8 mouse cellular contexts compared by ENCODE assay signal in the genomic region with DNA sequence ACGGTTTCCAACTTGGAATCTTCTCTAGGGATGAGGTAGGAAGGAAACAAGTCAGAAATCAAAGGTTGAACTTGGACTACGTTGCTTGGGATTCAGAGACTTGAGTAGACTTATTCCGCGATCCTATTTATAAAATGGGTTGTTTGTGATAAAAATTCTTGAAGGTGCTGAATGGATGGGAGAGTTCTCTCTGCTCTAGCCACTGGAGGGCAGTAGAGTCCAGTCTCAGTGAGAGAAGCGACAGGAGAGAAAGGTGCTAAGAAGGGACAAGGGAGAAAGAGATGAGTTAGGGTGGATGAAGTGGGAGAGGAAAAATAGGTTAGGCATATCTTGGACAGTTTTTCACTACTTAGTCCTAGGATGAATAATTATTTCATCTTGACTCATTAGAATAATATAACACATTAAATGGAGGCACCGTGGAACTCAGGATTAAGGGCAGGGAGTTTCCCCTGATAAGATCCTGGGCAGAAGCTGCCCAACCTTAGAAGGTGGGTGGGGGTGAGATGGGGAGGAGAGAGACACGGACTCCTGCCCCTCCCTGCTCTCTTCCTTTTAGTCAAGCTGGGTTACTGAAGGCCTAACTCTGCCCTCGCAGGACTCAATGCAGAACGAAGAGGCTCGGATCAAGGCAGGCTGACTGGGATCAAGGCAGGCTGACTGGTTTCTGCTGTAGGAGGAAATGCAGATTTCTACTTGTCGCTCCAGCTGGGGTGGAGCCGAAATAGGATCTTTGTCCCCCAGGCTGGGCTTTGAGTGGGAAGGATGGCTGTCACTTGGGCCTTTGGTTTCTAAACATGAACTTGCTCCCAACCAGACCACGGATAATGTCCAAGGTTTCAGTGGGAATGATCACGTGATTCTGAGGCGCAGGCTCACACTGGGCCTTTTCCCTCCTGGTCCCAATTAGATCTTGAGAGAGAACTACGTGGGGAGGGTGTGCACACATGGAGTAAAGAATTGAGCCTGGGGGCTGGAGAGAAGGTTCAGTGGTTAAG. TPM values are rescaled to one million over a fixed set of nuclear protein-coding genes. Genes with fewer than 3 reads are reported as not detected.
DNase-seq lines count a peak whose midpoint lies in the region; ATAC-seq and TF ChIP-seq lines count a peak whose summit lies in the region.

No protein-coding gene starts in this region.

- H3K27me3 ChIP-seq in limb, embryonic 11.5 days (ENCODE audit: control insufficient read depth, insufficient read depth, low read length) = no peaks in the 10 kb centered on the region
- H3K27me3 ChIP-seq in midbrain, embryonic 12.5 days = no peaks in the 10 kb centered on the region
- no peaks in the 10 kb centered on the region for H3K27me3 ChIP-seq in spleen, adult 2 months (ENCODE audit: control insufficient read depth, insufficient read depth, low read length)

- TF ChIP-seq CTCF in cortical plate, adult 2 months (IDR thresholded peaks at IDR 0.05; ENCODE audit: extremely low read depth, insufficient read depth, low read length) = peak; percentile 91
- peak; percentile 78; the same call in 1 of the 2 replicates for TF ChIP-seq CTCF in spleen, adult 2 months (IDR thresholded peaks at IDR 0.05; ENCODE audit: extremely low read depth, insufficient read depth, insufficient read length, insufficient replicate concordance)

- H3K4me1 ChIP-seq in cortical plate, adult 2 months (ENCODE audit: control insufficient read depth, insufficient read depth, low read length) = 0 out of 2 replicates have a peak, but pooled peaks cover 1% of the 10 kb centered on the region
- H3K4me1 ChIP-seq in limb, embryonic 11.5 days (ENCODE audit: control insufficient read depth, insufficient read depth, low read length) = peaks cover 5% of the 10 kb centered on the region
- H3K4me1 ChIP-seq in midbrain, embryonic 12.5 days = peaks cover 14% of the 10 kb centered on the region
- H3K4me1 ChIP-seq in spleen, adult 2 months (ENCODE audit: control insufficient read depth, insufficient read depth, insufficient read length) = peaks cover 6% of the 10 kb centered on the region

- peak; percentile 53 for ATAC-seq in granulocyte monocyte progenitor cell, adult 5-6 weeks (replicated peaks; ENCODE audit: poor library complexity, severe bottlenecking)
- peak; percentile 55 for ATAC-seq in limb, embryonic 11.5 days (ENCODE audit: insufficient number of reproducible peaks, low FRiP score, low TSS enrichment, low read depth)
- ATAC-seq in midbrain, embryonic 12.5 days (ENCODE audit: low FRiP score, low read depth) = peak; percentile 42

- TF ChIP-seq POLR2A in cortical plate, adult 2 months (IDR thresholded peaks at IDR 0.05; ENCODE audit: extremely low read depth, insufficient read depth, low read length) = no peak
- TF ChIP-seq POLR2A in spleen, adult 2 months (IDR thresholded peaks at IDR 0.05; ENCODE audit: low read depth, low read length) = no peak

- H3K27ac ChIP-seq in cortical plate, adult 2 months (ENCODE audit: insufficient read depth, low read length) = peak overlapping the region; percentile 80
- no peak overlapping the region for H3K27ac ChIP-seq in limb, embryonic 11.5 days (replicated peaks; ENCODE audit: low read depth, low read length)
- H3K27ac ChIP-seq in midbrain, embryonic 12.5 days (replicated peaks) = peak overlapping the region; percentile 63
- no peak overlapping the region for H3K27ac ChIP-seq in spleen, adult 2 months (ENCODE audit: insufficient read depth, low read length)

- H3K9ac ChIP-seq in limb, embryonic 11.5 days (ENCODE audit: low read length) = peak overlapping the region; percentile 68
- peak overlapping the region; percentile 61 for H3K9ac ChIP-seq in midbrain, embryonic 12.5 days (replicated peaks)

- peak overlapping the region; percentile 61 for H3K4me3 ChIP-seq in cortical plate, adult 2 months (ENCODE audit: insufficient read depth, low read length)
- H3K4me3 ChIP-seq in limb, embryonic 11.5 days (ENCODE audit: low read depth, low read length) = peak overlapping the region; percentile 47
- H3K4me3 ChIP-seq in midbrain, embryonic 12.5 days = peak overlapping the region; percentile 47
- peak overlapping the region; percentile 60 for H3K4me3 ChIP-seq in spleen, adult 2 months (ENCODE audit: extremely low read depth, insufficient read depth, insufficient read length)

- peak; percentile 80 for DNase-seq in urinary bladder, postnatal 14 days (ENCODE audit: low spot score)
- DNase-seq in urinary bladder, postnatal 4 days (ENCODE audit: low spot score in 2 of 2) = no peak
- DNase-seq in kidney, adult 11 months = peak; percentile 12
- peak; percentile 78 for DNase-seq in limb, embryonic 11.5 days (ENCODE audit: low spot score)
- DNase-seq in spleen, adult 2 months (ENCODE audit: low read depth in 1 of 2, low spot score in 2 of 2) = peak; percentile 70 to 75

- no peaks in the 10 kb centered on the region; the same call in 1 of the 2 replicates for H3K9me3 ChIP-seq in limb, embryonic 11.5 days (ENCODE audit: control insufficient read depth, low read length)
- no peaks in the 10 kb centered on the region for H3K9me3 ChIP-seq in midbrain, embryonic 12.5 days

- H3K36me3 ChIP-seq in limb, embryonic 11.5 days (ENCODE audit: control insufficient read depth, insufficient read depth, low read length) = no peaks in the 10 kb centered on the region
- peaks cover 19% of the 10 kb centered on the region; the same call in 1 of the 2 replicates for H3K36me3 ChIP-seq in midbrain, embryonic 12.5 days
- H3K36me3 ChIP-seq in spleen, adult 2 months (ENCODE audit: control insufficient read depth, insufficient read depth, low read length) = no peaks in the 10 kb centered on the region

- peak overlapping the region; percentile 85 for H3K4me2 ChIP-seq in limb, embryonic 11.5 days (ENCODE audit: low read depth, severe bottlenecking)
- H3K4me2 ChIP-seq in midbrain, embryonic 12.5 days (replicated peaks) = peak overlapping the region; percentile 76

- WGBS in limb, embryonic 11.5 days = 24% methylated on average over 16 of the region's 16 CpGs
- WGBS in midbrain, embryonic 12.5 days = 32% methylated on average over 16 of the region's 16 CpGs
- WGBS in spleen, adult 2 months = 50% methylated on average over 16 of the region's 16 CpGs

RNA-seq across cellular contexts. Expression of a gene that starts 0.8 kb away (rescaled TPM):
- polyA plus RNA-seq in cortical plate, adult 2 months (2012; rRNA removed) = 8.8 and 10.4 TPM in 2 replicates
- not detected in 2 replicates for total RNA-seq in granulocyte monocyte progenitor cell, adult 5-6 weeks (2014; fragmentation: Nextera tagmentation)
- total RNA-seq in granulocyte monocyte progenitor cell, adult 5-6 weeks (2017) = 0.52 and 0.77 TPM in 2 replicates
- polyA plus RNA-seq in limb, embryonic 11.5 days (2014; fragmentation: Nextera tagmentation; extraction: Ambion mirVana) = 1.4 and 2.3 TPM in 2 replicates
- polyA plus RNA-seq in midbrain, embryonic 12.5 days (2016; fragmentation: Nextera tagmentation; extraction: Ambion mirVana) = 1.9 and 2.3 TPM in 2 replicates
- 0.20 and 0.62 TPM in 2 replicates for polyA plus RNA-seq in spleen, adult 2 months (2012; rRNA removed)

RNA-seq across cellular contexts. Expression of a gene that starts 8.5 kb away (rescaled TPM):
- polyA plus RNA-seq in cortical plate, adult 2 months (2012; rRNA removed) = 3.2 and 3.8 TPM in 2 replicates
- total RNA-seq in granulocyte monocyte progenitor cell, adult 5-6 weeks (2014; fragmentation: Nextera tagmentation) = 1.5 and 2.4 TPM in 2 replicates
- total RNA-seq in granulocyte monocyte progenitor cell, adult 5-6 weeks (2017) = 0.99 and 1.6 TPM in 2 replicates
- polyA plus RNA-seq in limb, embryonic 11.5 days (2014; fragmentation: Nextera tagmentation; extraction: Ambion mirVana) = 2.9 and 3.1 TPM in 2 replicates
- polyA plus RNA-seq in midbrain, embryonic 12.5 days (2016; fragmentation: Nextera tagmentation; extraction: Ambion mirVana) = 0.88 and 1.4 TPM in 2 replicates
- polyA plus RNA-seq in spleen, adult 2 months (2012; rRNA removed) = 1.4 and 2.0 TPM in 2 replicates

RNA-seq across cellular contexts. Expression of a gene that starts 15.9 kb away (rescaled TPM):
- 138 and 141 TPM in 2 replicates for polyA plus RNA-seq in cortical plate, adult 2 months (2012; rRNA removed)
- 35.6 and 62.6 TPM in 2 replicates for total RNA-seq in granulocyte monocyte progenitor cell, adult 5-6 weeks (2014; fragmentation: Nextera tagmentation)
- 15.2 and 28.0 TPM in 2 replicates for total RNA-seq in granulocyte monocyte progenitor cell, adult 5-6 weeks (2017)
- polyA plus RNA-seq in limb, embryonic 11.5 days (2014; fragmentation: Nextera tagmentation; extraction: Ambion mirVana) = 61.8 and 68.3 TPM in 2 replicates
- 140 and 149 TPM in 2 replicates for polyA plus RNA-seq in midbrain, embryonic 12.5 days (2016; fragmentation: Nextera tagmentation; extraction: Ambion mirVana)
- 8.5 TPM in 2 replicates for polyA plus RNA-seq in spleen, adult 2 months (2012; rRNA removed)

RNA-seq across cellular contexts. Expression of a gene that starts 16.0 kb away (rescaled TPM):
- polyA plus RNA-seq in cortical plate, adult 2 months (2012; rRNA removed) = 71.3 and 77.3 TPM in 2 replicates
- total RNA-seq in granulocyte monocyte progenitor cell, adult 5-6 weeks (2014; fragmentation: Nextera tagmentation) = 28.1 and 30.3 TPM in 2 replicates
- total RNA-seq in granulocyte monocyte progenitor cell, adult 5-6 weeks (2017) = 24.6 and 33.8 TPM in 2 replicates
- polyA plus RNA-seq in limb, embryonic 11.5 days (2014; fragmentation: Nextera tagmentation; extraction: Ambion mirVana) = 29.2 and 31.9 TPM in 2 replicates
- 45.9 and 49.7 TPM in 2 replicates for polyA plus RNA-seq in midbrain, embryonic 12.5 days (2016; fragmentation: Nextera tagmentation; extraction: Ambion mirVana)
- 22.6 and 25.9 TPM in 2 replicates for polyA plus RNA-seq in spleen, adult 2 months (2012; rRNA removed)

RNA-seq across cellular contexts. Expression of a gene that starts 27.3 kb away (rescaled TPM):
- 1.6 and 2.1 TPM in 2 replicates for polyA plus RNA-seq in cortical plate, adult 2 months (2012; rRNA removed)
- total RNA-seq in granulocyte monocyte progenitor cell, adult 5-6 weeks (2014; fragmentation: Nextera tagmentation) = 47.2 and 53.5 TPM in 2 replicates
- total RNA-seq in granulocyte monocyte progenitor cell, adult 5-6 weeks (2017) = 63.0 and 67.1 TPM in 2 replicates
- 0.55 and 0.70 TPM in 2 replicates for polyA plus RNA-seq in limb, embryonic 11.5 days (2014; fragmentation: Nextera tagmentation; extraction: Ambion mirVana)
- polyA plus RNA-seq in midbrain, embryonic 12.5 days (2016; fragmentation: Nextera tagmentation; extraction: Ambion mirVana) = 1.0 and 1.4 TPM in 2 replicates
- 79.5 and 88.3 TPM in 2 replicates for polyA plus RNA-seq in spleen, adult 2 months (2012; rRNA removed)

Comparison
In these comparisons a context has a peak if more than half of its experiments do, and no peak if none do; other contexts are left out.
1. DNase-seq: peak in urinary bladder, postnatal 14 days (single experiment), kidney, adult 11 months (single experiment), limb, embryonic 11.5 days (single experiment) and spleen, adult 2 months (2 of 2); none in urinary bladder, postnatal 4 days (0 of 2).
2. H3K27ac ChIP-seq: peak in cortical plate, adult 2 months (single experiment) and midbrain, embryonic 12.5 days (single experiment); none in limb, embryonic 11.5 days (single experiment) and spleen, adult 2 months (single experiment).
3. Peak in every context shown above with its lines, with median percentiles within 50 percentile points of each other: H3K4me3 ChIP-seq and ATAC-seq.